Mouse (Mus musculus) limb, embryonic 13.5 days (tissue): ENCODE data around the gene C1ra. TPM values are rescaled to one million over a fixed set of nuclear protein-coding genes. Genes with fewer than 3 reads are reported as not detected.
"Not testable (repeated sequence)": the region's sequence is repeated elsewhere in the genome, so short reads cannot be mapped to it uniquely, and the experiment has no call there.

ENCODE experiments used
- ATAC-seq: fragments of 200-750 bp; cut with Nextera tagmentation; 2 replicates; pipeline ENCODE4 v1.8.0; 2017; ENCODE audit warnings: low read depth, moderate number of reproducible peaks, moderate TSS enrichment; ENCODE audit not compliant: low FRiP score
- H3K27ac ChIP-seq: fragments of 300-500 bp; sonication (generic); 2 replicates; pipeline ENCODE4 v1.5.1; 2015; ENCODE audit warnings: inconsistent platforms, mild to moderate bottlenecking, moderate library complexity
- H3K27me3 ChIP-seq: fragments of 300-500 bp; sonication (generic); 2 replicates; pipeline ENCODE4 v1.6.1; 2015; ENCODE audit warnings: mild to moderate bottlenecking, inconsistent platforms
- H3K36me3 ChIP-seq: fragments of 300-500 bp; sonication (generic); 2 replicates; pipeline ENCODE4 v1.6.1; 2015; ENCODE audit warnings: inconsistent platforms, mild to moderate bottlenecking, moderate library complexity
- H3K4me1 ChIP-seq: fragments of 300-500 bp; sonication (generic); 2 replicates; pipeline ENCODE4 v1.6.1; 2015; ENCODE audit warnings: inconsistent platforms
- H3K4me2 ChIP-seq: fragments of 300-500 bp; sonication (generic); replicated peaks from 2 replicates; pipeline ENCODE4 v1.6.1; 2015; ENCODE audit warnings: inconsistent platforms, mild to moderate bottlenecking, moderate library complexity
- H3K4me3 ChIP-seq: fragments of 300-500 bp; sonication (generic); 2 replicates; pipeline ENCODE4 v1.5.1; 2015; ENCODE audit warnings: moderate library complexity, mild to moderate bottlenecking, inconsistent platforms
- H3K9ac ChIP-seq: fragments of 300-500 bp; sonication (generic); 2 replicates; pipeline ENCODE4 v1.6.1; 2015; ENCODE audit warnings: mild to moderate bottlenecking, inconsistent platforms
- H3K9me3 ChIP-seq: fragments of 300-500 bp; sonication (generic); 2 replicates; pipeline ENCODE4 v1.6.1; 2016; ENCODE audit warnings: inconsistent platforms
- WGBS: fragments of 180-500 bp; shearing (Covaris S2); methylation state at CpG from one replicate; pipeline ENCODE4 v1.1.7; 2015; 5-methylcytosine and 5-hydroxymethylcytosine counted together
- polyA plus RNA-seq: library from polyadenylated mRNA; unstranded; fragments of >200 nt; fragmentation: Nextera tagmentation; extraction: Ambion mirVana; gene quantifications from 2 replicates; pipeline ENCODE4 v1.2.1, GENCODE M21; 2015

Gene C1ra
- polyA plus RNA-seq, 1 experiment from 2014 or later, result 1.3 TPM

- H3K9me3 ChIP-seq, H3K36me3 ChIP-seq, H3K4me1 ChIP-seq, H3K4me2 ChIP-seq, H3K4me3 ChIP-seq, H3K27me3 ChIP-seq, H3K9ac ChIP-seq, ATAC-seq, H3K27ac ChIP-seq: not testable (repeated sequence)
- 81% methylated on average over 4 of the region's 4 CpGs for WGBS
These were observed 49.0 kb downstream of the C1ra start for GRCm38 (mm10) chr6:124561156-124561555.

- H3K9me3 ChIP-seq, H3K36me3 ChIP-seq, H3K4me1 ChIP-seq, H3K4me2 ChIP-seq, H3K27me3 ChIP-seq, H3K27ac ChIP-seq, ATAC-seq, H3K9ac ChIP-seq, H3K4me3 ChIP-seq: not testable (repeated sequence)
- 87% methylated on average over 2 of the region's 2 CpGs for WGBS
These were observed 49.4 kb downstream of the C1ra start for GRCm38 (mm10) chr6:124561611-124562010.

- no peak; the same call in 1 of the 2 replicates for ATAC-seq
- Histone ChIP-seq H3K27ac (no peak within 1 kb of the TSS), H3K27me3 (no peaks in the 10 kb centered on the region), H3K4me3 (peak within 1 kb of the TSS; percentile 16), H3K4me2 (peak within 1 kb of the TSS; percentile 25; the same call in 1 of the 2 replicates), H3K9ac (no peak within 1 kb of the TSS), H3K9me3 (no peaks in the 10 kb centered on the region), H3K36me3 (no peaks in the 10 kb centered on the region), H3K4me1 (no peaks in the 10 kb centered on the region)
- WGBS, result 3% methylated on average over 8 of the region's 8 CpGs
These were observed 57.8 kb downstream of the C1ra start, which contains the start of gene C1rb for GRCm38 (mm10) chr6:124570026-124570425. TSS of gene C1rb (plus strand) at chr6:124570294.

Other genes with a start within 250 kb of the C1ra start
- gene Cd163, start 207.7 kb upstream of the C1ra start, polyA plus RNA-seq, result not detected in 2 replicates
- 50.4 and 54.5 TPM in 2 replicates for gene Pex5, start 97.3 kb upstream of the C1ra start, polyA plus RNA-seq
- gene Clstn3, start 47.6 kb upstream of the C1ra start, polyA plus RNA-seq, result 12.8 and 12.9 TPM in 2 replicates
- gene C1rl, start 19.3 kb upstream of the C1ra start, polyA plus RNA-seq, result 0.60 and 0.72 TPM in 2 replicates
- 1.8 and 1.9 TPM in 2 replicates for gene C1s1, start 30.0 kb downstream of the C1ra start, polyA plus RNA-seq
- not detected in 2 replicates for gene C1rb, start 57.9 kb downstream of the C1ra start, polyA plus RNA-seq
- gene C1s2, start 123.7 kb downstream of the C1ra start, polyA plus RNA-seq, result 0.24 TPM in 1 of 2 replicates, not detected in the other
- 56.4 and 57.0 TPM in 2 replicates for gene Lpcat3, start 150.6 kb downstream of the C1ra start, polyA plus RNA-seq
- 190 and 201 TPM in 2 replicates for gene Emg1, start 199.8 kb downstream of the C1ra start, polyA plus RNA-seq
- 324 and 325 TPM in 2 replicates for gene Phb2, start 199.9 kb downstream of the C1ra start, polyA plus RNA-seq
- 9.0 and 10.9 TPM in 2 replicates for gene Ptpn6, start 226.3 kb downstream of the C1ra start, polyA plus RNA-seq
- gene Grcc10, start 229.0 kb downstream of the C1ra start, polyA plus RNA-seq, result 480 and 513 TPM in 2 replicates
- 0.11 TPM in 1 of 2 replicates, not detected in the other for gene Gm45234, start 243.6 kb downstream of the C1ra start, polyA plus RNA-seq
- gene Atn1, start 244.1 kb downstream of the C1ra start, polyA plus RNA-seq, result 19.6 and 20.0 TPM in 2 replicates